Mouse (Mus musculus): Measurements from ENCODE around the gene Phkg2.
A peak's percentile ranks its signal among the peaks of the same experiment; 100 is the strongest.

The Phkg2 gene

DNA sequence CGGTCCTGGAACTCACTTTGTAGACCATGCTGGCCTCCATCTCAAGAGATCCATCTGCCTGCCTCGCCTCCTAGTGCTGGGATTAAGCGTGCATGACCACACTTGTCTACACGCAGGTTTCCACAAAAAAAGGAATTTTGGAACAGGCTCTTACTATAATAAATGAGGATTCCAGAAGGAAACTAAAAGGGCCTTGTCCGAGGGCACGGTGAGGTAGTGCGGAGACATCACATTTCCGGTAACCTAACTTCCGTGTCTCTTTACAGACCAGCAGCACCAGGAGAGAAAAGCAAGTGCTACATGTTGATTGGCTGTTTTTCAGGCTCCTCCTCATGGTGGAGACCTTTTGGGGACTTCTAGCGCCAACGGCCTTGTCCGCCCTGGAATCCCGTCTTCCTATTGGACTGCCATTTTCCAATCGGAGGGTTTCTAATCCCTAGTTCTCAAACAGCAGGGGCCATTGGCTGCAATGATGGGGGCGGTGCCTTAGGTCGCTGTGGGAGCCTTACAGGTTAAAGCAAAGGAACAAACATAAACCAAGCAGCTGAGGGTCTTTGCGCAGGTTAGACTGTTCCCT is at the start of gene Phkg2:
Gene Phkg2, plus strand, starts transcription at position 446 of the 577 bp plus-strand sequence.
- DNase-seq (ENCODE audit: low spot score in 2 of 2) = peak; percentile 88 to 95

DNA sequence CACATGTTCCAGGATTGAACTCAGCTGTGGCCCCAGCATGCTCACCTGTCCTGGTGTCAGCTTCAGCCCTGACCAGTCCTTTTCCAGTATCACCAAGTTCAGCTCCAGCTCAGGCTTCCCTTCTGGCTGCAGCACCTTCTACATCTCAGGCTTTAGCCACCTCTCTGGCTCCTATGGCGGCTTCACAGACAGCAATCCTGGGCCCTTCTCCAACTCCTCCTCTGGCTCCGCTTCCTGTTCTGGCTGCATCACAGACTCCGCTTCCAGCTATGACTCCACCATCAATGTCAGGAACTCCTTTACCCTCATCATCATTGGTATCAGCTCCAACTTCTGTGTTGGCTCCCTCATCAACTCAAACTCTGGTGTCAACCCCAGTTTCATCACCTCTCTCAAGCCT is 31.5 kb upstream of the Phkg2 start:
- DNase-seq (ENCODE audit: low spot score in 2 of 2) = no peak

DNA sequence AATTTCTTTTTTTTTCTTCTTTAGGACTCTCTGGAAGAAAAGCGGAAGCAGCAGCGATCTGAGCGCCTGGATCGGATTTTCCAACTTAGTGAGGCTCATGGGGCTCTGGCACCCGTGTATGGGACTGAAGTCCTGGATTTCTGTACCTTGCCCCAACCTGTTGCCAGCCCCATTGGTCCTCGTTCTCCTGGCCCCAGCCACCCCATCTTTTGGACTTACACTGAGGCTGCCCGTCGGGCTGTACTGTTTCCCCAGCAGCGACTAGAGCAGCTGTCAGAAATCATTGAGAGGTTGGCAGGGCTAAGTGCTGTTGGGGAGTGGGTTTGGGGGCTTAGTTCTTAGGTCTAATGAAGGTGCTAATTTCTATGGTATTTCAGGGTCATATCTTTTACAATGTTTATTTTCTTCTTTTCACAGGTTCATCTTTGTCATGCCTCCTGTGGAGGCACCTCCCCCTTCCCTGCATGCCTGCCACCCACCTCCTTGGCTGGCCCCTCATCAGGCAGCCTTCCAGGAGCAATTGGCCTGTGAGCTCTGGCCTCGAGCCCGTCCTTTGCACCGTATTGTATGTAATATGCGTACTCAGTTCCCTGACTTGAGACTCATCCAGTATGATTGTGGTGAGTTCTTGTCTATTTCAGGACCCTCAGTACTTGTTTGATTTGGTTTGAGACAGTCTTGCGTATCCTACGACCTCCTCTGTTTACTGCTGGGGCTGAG is 23.9 kb upstream of the Phkg2 start:
- DNase-seq (ENCODE audit: low spot score in 2 of 2) = no peak

DNA sequence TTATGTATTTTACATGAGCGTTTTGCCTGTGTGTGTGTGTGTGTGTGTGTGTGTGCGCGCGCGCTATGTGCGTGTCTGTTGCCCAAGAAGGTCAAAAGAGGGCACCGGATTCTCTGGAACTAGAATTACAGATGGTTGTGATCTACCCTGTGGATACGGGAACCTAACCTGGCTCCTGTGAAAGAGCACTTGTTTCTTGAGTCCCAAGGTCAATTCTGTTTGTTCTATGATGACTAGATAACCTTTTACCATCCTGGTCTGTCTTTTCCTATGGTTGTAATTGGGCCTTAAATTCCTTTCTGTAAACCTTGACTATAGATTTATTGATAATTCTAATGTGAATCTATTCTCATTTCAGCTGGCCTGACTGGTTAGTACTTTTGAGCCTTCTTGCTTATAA is 21.6 kb upstream of the Phkg2 start:
- no peak for DNase-seq (ENCODE audit: low spot score in 2 of 2)

DNA sequence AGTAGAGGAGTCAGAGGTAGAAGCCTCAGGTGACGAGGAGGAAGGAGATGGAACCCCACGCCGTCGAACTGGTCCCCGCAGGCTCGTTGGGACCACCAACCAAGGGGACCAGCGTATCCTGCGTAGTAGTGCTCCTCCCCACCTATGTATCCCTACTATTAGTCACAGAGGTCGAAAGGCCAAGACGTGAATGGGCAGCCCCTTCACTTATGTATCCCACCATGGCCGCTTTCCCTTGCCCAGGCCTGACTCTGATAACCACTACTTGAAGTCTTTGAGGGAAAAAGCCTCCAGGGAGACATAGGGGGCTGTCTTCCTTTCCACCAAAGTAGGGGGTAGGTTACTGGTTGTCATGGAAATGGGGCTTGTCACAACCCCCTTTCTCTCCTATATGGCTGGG is 12.6 kb upstream of the Phkg2 start:
- no peak for DNase-seq (ENCODE audit: low spot score in 2 of 2)

DNA sequence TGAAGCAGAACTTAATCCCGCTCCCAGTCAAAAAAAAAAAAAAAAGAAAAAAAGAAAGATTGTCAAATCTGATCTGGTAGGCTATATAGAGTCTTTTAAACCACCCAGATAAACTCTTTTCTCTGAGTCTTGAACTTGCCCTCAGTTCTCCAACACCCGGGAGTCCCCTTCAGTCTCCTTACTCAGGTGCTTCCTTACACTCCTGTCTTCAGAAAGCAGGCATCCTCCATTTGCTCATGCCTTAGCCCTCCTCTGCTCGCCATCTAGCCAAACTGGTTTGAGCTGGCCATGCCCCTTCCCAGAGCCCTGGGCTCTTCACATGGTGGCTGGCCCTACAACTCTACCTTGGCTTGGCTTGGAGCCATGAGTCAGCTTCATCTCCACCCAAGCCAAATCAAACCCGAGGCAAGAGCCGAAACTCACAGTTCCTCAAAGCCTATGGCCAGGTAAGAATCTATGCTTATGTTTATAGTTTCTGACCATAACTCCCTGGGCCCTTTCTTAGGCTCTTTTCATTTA is 11.7 kb upstream of the Phkg2 start, which contains the start of gene Tmem265:
Gene Tmem265, plus strand, starts transcription at position 51 of the 519 bp plus-strand sequence.
- no peak for DNase-seq (ENCODE audit: low spot score in 2 of 2)

DNA sequence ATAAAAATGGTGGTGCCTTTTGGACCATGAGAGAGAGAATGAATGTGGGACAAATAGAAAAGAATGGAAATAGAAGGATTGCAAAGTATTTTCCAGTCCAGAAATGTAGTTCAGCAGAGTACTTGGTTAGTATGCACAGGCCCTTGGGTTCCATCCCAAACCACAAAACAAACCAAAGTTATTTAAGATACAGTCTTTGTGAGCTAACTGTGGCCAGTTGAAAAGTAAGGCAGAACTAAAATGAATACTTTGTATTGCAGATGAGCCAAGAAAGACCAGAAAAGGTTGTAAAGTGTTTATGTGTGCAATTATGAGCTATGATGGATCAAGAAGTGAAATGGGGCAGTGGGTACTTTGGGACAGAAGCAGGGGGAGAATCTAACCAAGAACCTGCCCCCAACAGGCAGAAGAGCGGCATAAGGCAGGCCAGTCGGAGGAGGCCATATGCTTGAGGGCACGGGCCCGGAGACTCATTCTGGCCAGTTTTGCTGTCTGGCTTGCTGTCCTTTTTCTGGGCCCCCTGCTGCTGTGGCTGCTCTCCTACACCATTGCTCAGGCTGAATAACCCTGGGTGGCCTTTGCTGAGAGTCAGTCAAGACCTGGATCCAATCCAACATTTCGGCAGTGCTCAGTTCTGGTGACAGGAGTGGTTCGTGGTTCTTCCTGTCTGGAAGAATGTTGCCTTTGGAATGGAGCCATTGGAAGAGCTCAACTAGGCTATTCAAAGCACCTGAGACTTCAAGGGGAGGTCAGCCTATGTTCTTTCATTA is 8.6 kb upstream of the Phkg2 start:
- no peak for DNase-seq (ENCODE audit: low spot score in 2 of 2)

DNA sequence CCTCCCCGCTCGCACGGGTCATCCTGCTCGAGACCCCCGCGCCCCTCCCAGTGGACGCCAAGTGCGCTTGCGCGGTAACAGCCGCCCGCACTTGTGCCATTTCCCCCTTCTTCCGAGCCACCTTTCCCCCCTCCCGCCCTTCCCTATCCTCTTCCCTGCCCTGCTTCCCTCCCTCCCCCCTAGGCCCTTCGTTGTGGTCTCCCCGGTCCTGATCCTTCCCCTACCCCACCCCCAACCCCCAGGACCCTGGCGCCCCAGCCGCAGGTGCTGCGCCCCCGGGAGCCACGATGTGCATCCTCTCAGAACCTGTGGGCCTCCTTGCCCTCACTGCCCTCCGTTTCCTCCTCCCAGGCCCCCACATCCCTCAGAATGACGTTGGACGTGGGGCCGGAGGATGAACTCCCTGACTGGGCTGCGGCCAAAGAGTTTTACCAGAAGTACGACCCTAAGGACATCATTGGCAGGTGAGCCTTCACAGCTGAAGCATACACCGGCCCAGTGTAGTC is 416 bp downstream of the Phkg2 start:
- DNase-seq (ENCODE audit: low spot score in 2 of 2) = no peak

DNA sequence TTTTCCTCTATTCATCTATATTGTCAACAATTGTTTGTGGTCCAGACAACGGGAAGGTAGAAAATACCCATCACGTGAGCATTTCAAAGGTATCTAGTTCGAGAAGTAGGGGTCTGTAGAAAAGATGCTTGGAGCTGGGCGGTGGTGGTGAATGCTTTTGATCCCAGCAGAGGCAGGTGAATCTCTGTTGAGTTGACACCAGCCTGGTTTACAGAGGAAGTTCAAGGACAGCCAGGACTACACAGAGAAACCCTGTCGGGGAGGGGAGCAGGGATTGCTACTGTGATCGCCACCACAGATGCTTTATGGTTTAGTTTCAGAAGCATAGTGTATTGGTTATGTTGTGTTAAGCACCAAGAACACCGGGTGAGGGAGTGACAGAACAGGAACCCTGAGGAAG is 975 bp downstream of the Phkg2 start:
- no peak for DNase-seq (ENCODE audit: low spot score in 2 of 2)

DNA sequence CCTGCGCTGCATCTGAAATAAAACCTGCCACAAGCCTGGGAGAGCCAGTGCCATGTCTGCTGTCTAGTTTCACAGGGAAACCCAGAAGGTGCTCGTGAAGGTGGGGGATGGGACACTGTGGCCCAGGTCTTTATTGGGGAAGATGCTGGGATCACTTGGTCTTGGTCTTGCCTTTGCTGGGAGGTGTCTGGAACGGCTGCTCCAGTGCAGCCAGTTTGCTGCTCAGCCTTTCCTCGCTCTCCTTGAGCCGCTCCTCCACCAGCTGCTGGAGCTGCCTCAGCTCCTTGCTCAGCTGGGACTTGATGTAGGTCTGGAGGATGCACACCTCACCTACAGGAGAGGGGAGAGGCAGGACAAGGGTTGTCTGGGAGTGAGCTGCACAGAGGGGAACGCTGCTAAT is 10.1 kb downstream of the Phkg2 start:
- no peak for DNase-seq (ENCODE audit: low spot score in 2 of 2)

DNA sequence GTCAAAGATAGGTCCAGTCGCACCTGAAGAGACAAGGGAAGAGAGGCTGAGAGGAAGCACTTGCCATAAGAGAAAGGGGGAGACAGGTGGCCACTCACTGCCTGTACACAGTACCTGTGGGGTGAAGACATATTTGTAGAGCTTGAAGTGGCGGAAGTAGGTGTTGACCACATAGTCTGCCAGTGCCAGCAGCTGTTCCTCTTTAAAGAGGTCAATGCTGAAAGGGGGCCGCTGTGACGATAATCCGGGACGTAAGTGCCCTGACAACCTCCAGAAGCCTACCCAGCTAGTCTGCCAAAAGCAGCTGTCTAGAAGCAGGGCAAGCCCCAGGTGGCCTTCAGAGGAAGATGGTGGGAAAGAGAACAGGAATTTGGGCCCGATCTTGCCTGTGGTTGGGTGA is 11.9 kb downstream of the Phkg2 start:
- no peak for DNase-seq (ENCODE audit: low spot score in 2 of 2)

DNA sequence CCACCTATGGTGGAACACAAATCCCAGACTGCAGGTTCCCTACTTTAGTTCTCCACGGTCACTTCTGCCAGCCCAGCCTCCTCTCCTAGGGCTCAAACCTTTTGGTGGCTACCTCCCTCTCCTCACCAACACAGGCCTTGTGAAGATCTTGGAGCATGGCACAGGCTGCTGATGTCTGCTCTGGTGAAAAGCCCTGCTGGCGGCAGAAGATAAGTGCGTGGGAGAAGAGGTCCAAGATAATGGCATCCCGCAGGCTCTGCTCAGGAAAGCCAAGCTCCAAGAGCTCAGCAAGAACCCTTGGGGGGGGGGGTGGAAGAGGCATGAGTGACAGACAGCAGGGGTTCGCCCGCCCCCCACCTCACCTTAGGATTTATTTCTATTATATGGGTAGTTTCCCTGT is 13.0 kb downstream of the Phkg2 start:
- DNase-seq (ENCODE audit: low spot score in 2 of 2) = no peak

DNA sequence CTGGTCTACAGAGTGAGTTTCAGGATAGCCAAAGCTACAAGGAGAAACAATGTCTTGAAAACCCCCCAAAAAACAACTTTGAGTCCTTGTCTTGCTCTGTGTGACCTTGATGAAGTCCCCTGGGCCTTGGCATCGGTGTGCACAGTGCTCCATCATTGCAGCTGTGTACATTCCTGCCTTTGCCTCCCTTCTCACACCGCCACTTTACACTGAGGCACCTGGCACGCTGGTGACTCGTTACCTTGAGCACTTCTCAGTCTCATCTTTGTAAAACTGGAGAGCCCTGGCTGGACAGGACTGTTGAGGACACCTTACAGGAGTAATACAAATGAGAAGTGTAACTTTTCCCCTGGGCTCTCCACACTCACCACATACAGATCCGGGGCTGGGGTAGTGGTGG is 14.1 kb downstream of the Phkg2 start:
- no peak for DNase-seq (ENCODE audit: low spot score in 2 of 2)

DNA sequence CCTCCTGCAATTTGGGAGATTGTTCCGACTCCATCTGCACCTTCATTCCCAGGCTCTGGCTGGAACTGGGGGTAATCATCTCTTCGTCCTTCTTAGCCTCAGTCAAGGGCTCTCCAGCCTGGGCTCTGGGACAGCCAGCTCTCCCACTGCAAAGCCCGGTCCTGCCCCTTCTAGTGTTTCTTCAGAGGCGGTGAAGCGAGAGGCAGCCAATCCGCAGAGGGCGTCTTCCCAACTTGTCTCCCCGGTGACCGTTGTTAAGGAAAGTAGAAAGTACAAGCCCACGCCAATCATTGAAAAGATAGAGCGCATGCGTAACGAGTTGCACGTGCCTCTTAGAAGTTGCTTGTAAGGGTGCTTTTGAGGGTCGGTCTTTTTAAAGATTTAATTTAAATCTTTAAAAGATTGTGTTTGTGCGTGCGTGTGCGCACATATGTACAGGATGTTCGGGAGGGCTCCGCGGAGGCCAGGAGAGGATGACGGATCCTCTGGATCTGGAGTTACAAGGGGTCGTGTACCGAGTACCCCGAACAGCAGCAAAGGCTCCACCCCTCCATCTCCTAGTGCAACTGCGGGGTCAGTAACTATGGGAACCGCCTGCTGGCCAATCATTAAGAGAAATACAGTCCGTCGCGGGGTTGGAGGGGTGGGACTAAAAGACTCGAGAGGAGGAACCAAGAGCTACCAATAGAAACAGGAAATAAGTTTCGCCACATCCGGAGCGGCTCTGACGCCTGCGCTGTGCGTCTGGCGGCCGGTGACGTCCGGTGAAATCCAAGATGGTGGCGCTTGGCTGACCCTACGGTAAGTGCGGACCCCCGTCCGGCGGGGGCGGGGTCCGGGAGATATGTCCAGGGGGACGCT is 15.1 kb downstream of the Phkg2 start, which contains the start of the genes Ccdc189 and Rnf40:
Gene Ccdc189, minus strand, starts transcription at position 585 of the 861 bp plus-strand sequence.
Gene Rnf40, plus strand, starts transcription at position 757 of the 861 bp plus-strand sequence.
- peak; percentile 93 to 96 for DNase-seq (ENCODE audit: low spot score in 2 of 2)

DNA sequence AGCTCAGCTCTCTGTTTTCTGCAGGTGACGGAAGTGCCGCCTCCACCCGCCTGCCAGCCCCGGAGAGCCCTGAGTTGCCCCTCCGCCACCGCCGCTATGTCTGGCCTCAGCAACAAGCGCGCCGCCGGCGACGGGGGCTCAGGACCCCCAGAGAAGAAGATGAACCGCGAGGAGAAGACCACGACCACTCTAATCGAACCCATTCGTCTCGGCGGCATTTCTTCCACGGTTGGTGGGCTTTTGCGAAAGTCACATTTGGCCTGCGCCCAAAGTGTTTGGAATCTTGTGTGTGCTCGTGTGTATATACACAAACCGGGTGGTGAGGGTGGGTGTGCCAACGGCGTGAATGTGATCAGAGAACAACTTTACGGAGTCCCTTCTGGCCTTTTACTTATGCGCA is 15.8 kb downstream of the Phkg2 start:
- no peak for DNase-seq (ENCODE audit: low spot score in 2 of 2)

DNA sequence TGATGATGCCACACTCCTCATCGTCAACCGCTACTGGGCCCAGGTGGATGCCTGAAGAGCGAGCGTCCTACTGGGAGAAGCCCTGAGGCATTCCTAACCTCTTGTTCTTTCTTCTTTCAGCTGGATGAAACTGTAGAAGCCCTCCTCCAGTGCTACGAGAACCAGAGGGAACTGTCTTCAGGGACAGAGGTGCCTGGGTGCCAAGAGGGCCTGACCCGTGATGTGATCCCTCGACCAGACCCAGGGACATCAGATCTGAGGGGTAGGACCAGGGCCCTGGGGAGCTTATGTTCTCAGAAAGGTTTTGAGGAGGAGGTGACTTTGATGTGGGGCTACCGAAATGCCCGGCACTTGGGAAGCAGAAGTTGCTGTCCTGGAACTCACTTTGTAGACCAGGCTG is 16.5 kb downstream of the Phkg2 start:
- no peak for DNase-seq (ENCODE audit: low spot score in 2 of 2)

DNA sequence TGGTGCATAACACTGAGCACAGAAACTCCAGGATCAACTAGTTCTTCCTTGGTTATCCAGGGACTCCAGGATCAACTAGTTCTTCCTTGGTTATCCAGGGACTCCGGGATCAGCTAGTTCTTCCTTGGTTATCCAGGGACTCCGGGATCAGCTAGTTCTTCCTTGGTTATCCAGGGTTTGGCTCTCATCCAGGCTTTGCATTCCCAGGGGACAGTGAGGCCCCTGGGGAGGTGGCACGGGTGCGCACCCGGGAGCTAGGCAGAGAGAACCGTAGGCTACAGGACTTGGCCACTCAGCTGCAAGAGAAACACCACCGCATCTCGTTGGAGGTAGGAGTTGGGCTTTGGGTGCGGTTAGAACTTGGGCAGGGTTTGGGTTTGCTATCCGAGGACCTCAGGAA is 18.0 kb downstream of the Phkg2 start:
- DNase-seq (ENCODE audit: low spot score in 2 of 2) = no peak

DNA sequence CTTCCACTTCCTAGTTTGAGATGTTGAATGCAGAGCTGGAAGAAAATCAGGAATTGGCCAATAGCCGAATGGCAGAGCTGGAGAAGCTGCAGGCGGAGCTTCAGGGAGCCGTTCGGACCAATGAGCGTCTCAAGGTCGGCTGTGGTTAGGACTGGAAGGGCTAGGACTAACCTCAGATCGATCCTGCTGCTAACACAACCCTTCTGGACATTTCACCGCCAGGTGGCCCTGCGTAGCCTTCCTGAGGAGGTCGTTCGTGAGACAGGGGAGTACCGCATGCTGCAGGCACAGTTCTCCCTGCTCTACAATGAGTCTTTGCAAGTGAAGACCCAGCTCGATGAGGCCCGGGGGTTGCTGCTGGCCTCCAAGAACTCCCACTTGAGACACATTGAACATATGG is 19.4 kb downstream of the Phkg2 start:
- no peak for DNase-seq (ENCODE audit: low spot score in 2 of 2)

DNA sequence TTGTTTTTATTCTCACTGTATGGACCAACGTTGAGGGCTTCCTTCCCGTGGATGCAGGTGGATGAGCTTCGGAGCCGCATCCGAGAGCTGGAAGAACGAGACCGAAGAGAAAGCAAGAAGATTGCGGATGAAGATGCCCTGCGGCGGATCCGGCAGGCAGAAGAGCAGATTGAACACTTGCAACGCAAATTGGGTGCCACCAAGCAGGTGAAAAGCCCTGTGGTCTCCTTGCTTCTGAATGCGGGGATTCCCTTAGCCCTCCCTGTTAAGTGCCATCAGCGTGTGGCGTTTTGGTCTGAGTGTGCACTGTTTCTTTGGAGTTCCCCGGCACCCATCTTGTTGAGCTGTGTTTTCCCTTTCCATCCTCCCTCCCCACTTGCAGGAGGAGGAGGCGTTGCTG is 23.6 kb downstream of the Phkg2 start:
- DNase-seq (ENCODE audit: low spot score in 2 of 2) = no peak

DNA sequence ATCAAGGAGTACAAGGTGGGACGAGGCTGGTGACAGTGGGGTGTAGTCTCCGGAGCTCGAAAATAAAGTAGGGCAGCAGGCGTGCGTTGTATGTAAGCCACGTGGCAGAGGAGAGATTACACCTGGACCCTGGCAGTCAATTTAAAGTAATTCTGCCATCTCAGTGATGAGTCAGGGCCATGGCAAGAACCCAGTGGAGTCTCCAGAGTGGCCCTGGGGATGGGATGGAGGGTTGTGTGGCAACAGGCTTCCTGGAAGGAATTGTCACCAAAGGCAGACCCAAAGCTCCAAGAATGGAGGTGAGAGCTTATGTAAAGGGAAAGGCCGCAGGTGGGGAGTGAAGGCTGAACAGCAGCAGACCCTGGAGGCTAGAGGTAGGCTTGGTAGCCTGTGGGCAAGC is 27.5 kb downstream of the Phkg2 start:
- no peak for DNase-seq (ENCODE audit: low spot score in 2 of 2)

DNA sequence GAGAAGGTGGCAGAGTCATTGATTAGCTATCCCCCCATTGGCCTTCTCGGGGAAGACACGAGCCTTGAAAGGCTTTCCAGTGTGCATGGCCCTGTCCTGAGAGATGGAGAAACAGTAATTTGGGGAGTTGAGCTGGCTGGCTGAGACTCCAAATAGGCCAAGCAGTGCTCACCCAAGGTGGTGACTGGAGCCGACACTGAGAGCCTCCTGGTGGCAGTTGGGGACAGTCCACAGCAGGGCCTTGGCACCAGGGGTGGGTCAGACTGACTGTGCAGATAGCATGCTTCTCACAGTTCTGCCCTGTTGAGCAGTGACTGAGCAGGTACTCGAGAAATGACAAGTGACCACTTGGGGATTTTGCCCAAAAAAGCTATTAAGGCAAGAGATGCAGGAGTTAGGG is 28.6 kb downstream of the Phkg2 start:
- no peak for DNase-seq (ENCODE audit: low spot score in 2 of 2)
